Mouse (Mus musculus) testis, adult 2 months (tissue): ENCODE data around the gene Gstk1.

ENCODE experiments used
- CTCF ChIP-seq: fragments of 200-500 bp; IDR thresholded peaks from 2 replicates; pipeline ENCODE4 v1.5.1; 2012; ENCODE audit warnings: low read depth, mild to moderate bottlenecking, inconsistent platforms, low read length, moderate library complexity; ENCODE audit not compliant: control insufficient read depth, insufficient read depth, insufficient replicate concordance
- POLR2A ChIP-seq: fragments of 200-500 bp; IDR thresholded peaks from 2 replicates; pipeline ENCODE4 v1.6.1; 2012; ENCODE audit warnings: low read depth, mild to moderate bottlenecking, inconsistent platforms, low read length, moderate library complexity; ENCODE audit not compliant: control insufficient read depth

DNA sequence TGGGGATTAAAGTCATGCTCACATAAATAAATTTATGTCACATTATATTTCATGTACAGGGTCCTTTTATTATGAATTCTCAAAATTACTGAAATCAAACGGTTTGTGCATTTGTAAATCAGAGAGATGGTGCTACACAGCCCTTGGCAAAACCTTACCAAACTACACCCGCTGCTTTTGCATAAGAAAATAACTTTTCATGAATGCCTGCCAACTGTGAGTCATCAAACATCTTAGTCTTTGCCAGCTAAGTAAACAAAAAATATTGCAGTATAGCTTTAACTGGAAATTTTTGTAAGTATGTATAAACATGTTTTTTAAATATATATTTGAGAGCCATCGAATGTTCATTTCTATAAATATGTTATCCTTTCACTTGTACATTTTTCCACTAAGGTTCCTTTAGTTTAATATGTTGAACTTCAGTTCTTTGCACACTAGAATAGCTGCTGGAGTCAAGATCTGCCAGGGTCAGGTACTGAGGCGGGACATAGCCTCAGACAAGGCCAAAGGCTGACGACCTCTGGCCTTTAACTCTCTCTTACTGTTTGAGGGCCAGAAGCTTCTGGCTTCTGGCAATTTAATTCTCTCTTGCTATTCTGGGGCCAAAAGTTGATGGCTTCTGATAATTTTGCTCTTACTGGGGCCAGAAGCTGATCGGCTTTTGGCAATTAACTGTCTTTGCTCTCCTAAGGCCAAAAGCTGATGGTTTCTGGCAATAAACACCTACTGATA lies 4.3 kb upstream of the Gstk1 start:
- TF ChIP-seq CTCF, result no peak
- no peak for TF ChIP-seq POLR2A
